Mouse (Mus musculus) neutrophil, adult 5-6 weeks (primary cell): ENCODE results near the gene Arl14ep. TPM values are rescaled to one million over a fixed set of nuclear protein-coding genes. Genes with fewer than 3 reads are reported as not detected.

Source experiments
- ATAC-seq: fragments of 151-379, 151-347 bp; 2 replicates; pipeline ENCODE4 v1.8.0; 2017; ENCODE audit warnings: mild to moderate bottlenecking, moderate TSS enrichment; ENCODE audit not compliant: insufficient number of reproducible peaks, poor library complexity, low FRiP score, severe bottlenecking; ENCODE audit errors: extremely low read depth
- total RNA-seq: library from RNA; stranded (forward); fragments of 200-1000 nt; gene quantifications from 2 replicates; pipeline ENCODE4 v1.2.3, GENCODE M21; 2017

Arl14ep gene
- total RNA-seq, 1 experiment from 2014 or later: 19.2 TPM

DNA sequence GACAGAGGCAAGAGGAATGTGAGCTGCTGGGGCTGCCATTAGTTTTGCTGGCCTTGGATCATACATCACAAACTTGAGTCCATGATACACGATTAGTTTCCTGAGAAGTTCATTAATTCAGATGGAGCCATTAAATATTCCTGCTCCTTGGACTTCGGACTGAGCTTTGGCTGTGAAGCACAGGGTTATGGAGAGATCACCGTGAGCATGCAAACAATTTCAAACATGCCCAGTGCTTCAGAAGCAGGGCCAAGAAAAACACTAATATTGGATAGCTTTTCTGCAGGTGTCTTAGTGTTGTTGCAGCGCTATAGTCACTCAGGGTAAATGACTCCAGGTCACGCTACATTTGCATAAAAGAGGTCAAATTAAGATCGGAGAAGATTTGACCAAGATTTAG, 15.3 kb downstream of the Arl14ep start:
- ATAC-seq: no peak

GRCm38 (mm10) chr2:106956146-106956545, 18.1 kb downstream of the Arl14ep start:
- ATAC-seq: no peak

DNA sequence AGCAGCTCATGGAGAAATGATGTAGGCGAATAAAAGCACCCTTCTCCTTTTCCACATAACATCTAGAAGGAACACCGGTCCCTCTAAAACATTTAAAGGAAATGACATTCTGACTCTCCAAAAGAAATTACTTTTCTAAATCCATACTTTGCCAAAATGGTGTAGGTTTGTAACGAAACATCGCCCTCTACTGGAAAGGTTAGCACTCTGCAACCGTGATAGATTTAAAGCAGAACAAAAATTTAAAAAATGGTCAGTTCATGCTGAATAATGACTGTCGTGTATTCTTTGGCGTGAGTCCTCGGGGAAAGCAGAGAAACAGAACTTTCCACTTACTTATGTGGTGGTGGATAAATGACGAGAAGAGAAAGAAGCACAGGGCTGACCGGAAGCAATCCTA, 18.6 kb downstream of the Arl14ep start:
- no peak for ATAC-seq

GRCm38 (mm10) chr2:106954975-106955374, 19.2 kb downstream of the Arl14ep start:
- ATAC-seq: no peak

DNA sequence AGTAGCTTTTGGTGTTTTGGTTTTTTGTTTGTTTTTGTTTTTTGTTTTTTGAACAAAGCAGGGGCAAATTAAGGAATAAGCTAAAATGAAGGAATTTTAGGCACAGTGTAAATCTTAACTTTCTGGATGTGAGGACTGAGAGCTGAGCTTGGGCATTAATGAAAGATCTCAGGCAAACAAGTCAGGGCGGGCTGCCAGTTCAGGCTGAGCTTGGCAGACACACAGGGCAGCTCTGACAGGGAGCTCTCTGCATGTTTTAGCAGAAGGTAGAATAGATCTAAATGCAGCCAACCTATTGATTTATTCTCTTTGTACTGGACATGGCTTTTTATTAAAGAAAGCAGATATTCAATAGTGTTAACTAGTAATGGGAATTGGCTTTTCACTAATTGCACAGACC, 31.8 kb downstream of the Arl14ep start:
- ATAC-seq: no peak

GRCm38 (mm10) chr2:106935681-106936080, 38.5 kb downstream of the Arl14ep start:
- ATAC-seq: no peak

DNA sequence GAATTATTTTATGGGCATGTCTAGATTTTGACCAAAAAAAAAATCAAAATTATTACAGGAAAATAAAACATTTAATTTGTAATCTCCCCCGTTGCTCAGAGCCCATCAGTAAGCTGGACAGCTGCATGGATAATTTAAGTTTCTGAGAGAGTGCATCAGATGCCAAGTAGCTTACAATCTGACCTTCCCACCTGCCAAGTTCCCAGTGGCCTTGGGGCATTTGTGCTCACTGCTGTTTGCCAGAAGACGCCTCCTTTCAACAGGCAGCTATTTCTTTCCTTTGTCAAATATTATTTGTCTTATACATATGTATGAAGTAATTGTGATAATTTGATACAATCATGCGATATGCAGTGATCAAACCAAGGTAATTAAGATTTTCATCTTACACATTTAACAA, 44.3 kb downstream of the Arl14ep start:
- ATAC-seq: no peak

Other genes starting within 250 kb of the Arl14ep start
- gene Fshb, start 85.2 kb upstream of the Arl14ep start, total RNA-seq: not detected in 2 replicates